Mouse (Mus musculus) heart, embryonic 14.5 days (tissue): ENCODE results near the gene Nt5c1a. TPM values are rescaled to one million over a fixed set of nuclear protein-coding genes. Genes with fewer than 3 reads are reported as not detected.

ENCODE experiments used
- ATAC-seq: fragments of 200-750 bp; cut with Nextera tagmentation; 2 replicates; pipeline ENCODE4 v1.8.0; 2017; ENCODE audit warnings: low read depth, moderate TSS enrichment; ENCODE audit not compliant: insufficient number of reproducible peaks, insufficient read depth, low FRiP score
- H3K27ac ChIP-seq, 2 experiments: fragments of 200-500 bp in 1 of 2; fragments of 300-500 bp in 1 of 2; sonication (generic) in 1 of 2; replicated peaks in 1 of 2; 2 replicates each; pipeline ENCODE4 v1.5.1; 2012 to 2014; ENCODE audit warnings: low read depth in 2 of 2, low read length in 2 of 2, control low read depth in 1 of 2, mild to moderate bottlenecking in 1 of 2, mixed read lengths in 1 of 2; ENCODE audit not compliant: control insufficient read depth in 1 of 2, insufficient read depth in 1 of 2
- H3K27me3 ChIP-seq: fragments of 300-500 bp; sonication (generic); 2 replicates; pipeline ENCODE4 v1.6.1; 2014; ENCODE audit warnings: mild to moderate bottlenecking, low read length, control low read depth; ENCODE audit not compliant: control insufficient read depth, insufficient read depth
- H3K36me3 ChIP-seq: fragments of 300-500 bp; sonication (generic); 2 replicates; pipeline ENCODE4 v1.6.1; 2014; ENCODE audit warnings: mild to moderate bottlenecking, control low read depth, low read length, mixed read lengths; ENCODE audit not compliant: control insufficient read depth, insufficient read depth
- H3K4me1 ChIP-seq, 2 experiments: fragments of 200-500 bp in 1 of 2; fragments of 300-500 bp in 1 of 2; sonication (generic) in 1 of 2; 2 replicates each; pipeline ENCODE4 v1.6.1; 2012 to 2014; ENCODE audit warnings: low read length in 2 of 2, control low read depth in 1 of 2, mixed read lengths in 1 of 2; ENCODE audit not compliant: control insufficient read depth in 2 of 2, insufficient read depth in 2 of 2
- H3K4me2 ChIP-seq: fragments of 300-500 bp; sonication (generic); 2 replicates; pipeline ENCODE4 v1.6.1; 2014; ENCODE audit warnings: mild to moderate bottlenecking, low read length
- H3K4me3 ChIP-seq, 2 experiments: fragments of 200-500 bp in 1 of 2; fragments of 300-500 bp in 1 of 2; sonication (generic) in 1 of 2; 2 replicates each; pipeline ENCODE4 v1.5.1; 2012 to 2014; ENCODE audit warnings: low read length in 2 of 2, mild to moderate bottlenecking in 2 of 2, control low read depth in 1 of 2, low read depth in 1 of 2, moderate library complexity in 1 of 2; ENCODE audit not compliant: control insufficient read depth in 1 of 2, insufficient read depth in 1 of 2
- H3K9ac ChIP-seq: fragments of 300-500 bp; sonication (generic); 2 replicates; pipeline ENCODE4 v1.6.1; 2014; ENCODE audit warnings: mild to moderate bottlenecking, low read length
- H3K9me3 ChIP-seq: fragments of 300-500 bp; sonication (generic); 2 replicates; pipeline ENCODE4 v1.6.1; 2016; ENCODE audit warnings: low read length, control low read depth; ENCODE audit not compliant: control insufficient read depth
- WGBS: fragments of 180-500 bp; shearing (Covaris S2); extraction: QIAGEN DNeasy Blood & Tissue Kit; methylation state at CpG from one replicate; pipeline ENCODE4 v1.1.7; 2014; 5-methylcytosine and 5-hydroxymethylcytosine counted together
- polyA plus RNA-seq: library from polyadenylated mRNA; unstranded; fragments of >200 nt; fragmentation: Nextera tagmentation; extraction: Ambion mirVana; gene quantifications from 2 replicates; pipeline ENCODE4 v1.2.1, GENCODE M21; 2014

The Nt5c1a gene
- polyA plus RNA-seq, 1 experiment from 2014 or later: 1.7 TPM

GRCm38 (mm10) chr4:123192336-123192735 lies 9.0 kb upstream of the Nt5c1a start:
- Histone ChIP-seq H3K27me3 (peaks cover 58% of the 10 kb centered on the region), H3K9me3 (no peaks in the 10 kb centered on the region), H3K9ac (no peak overlapping the region), H3K27ac (no peak overlapping the region), H3K36me3 (no peaks in the 10 kb centered on the region), H3K4me2 (no peak overlapping the region), H3K4me3 (no peak overlapping the region), H3K4me1 (peaks cover 3 to 10% of the 10 kb centered on the region in 2 experiments; a peak in 3 of 4 replicates)
- no peak for ATAC-seq
- WGBS: 47% methylated on average over 11 of the region's 11 CpGs

- 84% methylated on average over 11 of the region's 11 CpGs for WGBS
- H3K27ac ChIP-seq: no peak overlapping the region
- no peaks in the 10 kb centered on the region for H3K9me3 ChIP-seq
- H3K9ac ChIP-seq: no peak overlapping the region
- H3K4me2 ChIP-seq: no peak overlapping the region
- no peak overlapping the region for H3K4me3 ChIP-seq
- H3K27me3 ChIP-seq: peaks cover 63% of the 10 kb centered on the region
- H3K36me3 ChIP-seq: no peaks in the 10 kb centered on the region
- H3K4me1 ChIP-seq: peaks cover 3 to 10% of the 10 kb centered on the region in 2 experiments; a peak in 3 of 4 replicates
- no peak for ATAC-seq
Observed at GRCm38 (mm10) chr4:123193791-123194190, 7.5 kb upstream of the Nt5c1a start.

- no peak overlapping the region for H3K4me2 ChIP-seq
- peaks cover 6 to 9% of the 10 kb centered on the region in 2 experiments; a peak in 3 of 4 replicates for H3K4me1 ChIP-seq
- no peaks in the 10 kb centered on the region for H3K36me3 ChIP-seq
- WGBS: 40% methylated on average over 6 of the region's 6 CpGs
- H3K27me3 ChIP-seq: peaks cover 69% of the 10 kb centered on the region
- no peak overlapping the region for H3K4me3 ChIP-seq
- no peak overlapping the region for H3K27ac ChIP-seq
- H3K9ac ChIP-seq: no peak overlapping the region
- H3K9me3 ChIP-seq: no peaks in the 10 kb centered on the region
- ATAC-seq: no peak
Observed at GRCm38 (mm10) chr4:123196695-123197094, 4.6 kb upstream of the Nt5c1a start.

GRCm38 (mm10) chr4:123200771-123201185 lies 526 bp upstream of the Nt5c1a start:
- H3K27me3 ChIP-seq: peaks cover 47% of the 10 kb centered on the region
- no peak for ATAC-seq

GRCm38 (mm10) chr4:123202094-123202420 lies 753 bp downstream of the Nt5c1a start:
- Histone ChIP-seq H3K36me3 (no peaks in the 10 kb centered on the region), H3K4me3 (peak overlapping the region; percentile 47 to 49), H3K4me2 (peak overlapping the region; percentile 92), H3K27ac (peak overlapping the region in 1 of 2 experiments; percentile 70; a peak in 2 of 4 replicates), H3K9me3 (no peaks in the 10 kb centered on the region), H3K4me1 (peaks cover 14 to 20% of the 10 kb centered on the region in 2 experiments), H3K9ac (peak overlapping the region; percentile 78), H3K27me3 (peaks cover 46% of the 10 kb centered on the region)
- WGBS: 18% methylated on average over 8 of the region's 8 CpGs
- ATAC-seq: no peak

More at GRCm38 (mm10) chr4:123200771-123201185, 526 bp upstream of the Nt5c1a start:
- H3K4me2 ChIP-seq: peak overlapping the region; percentile 92
- H3K9me3 ChIP-seq: no peaks in the 10 kb centered on the region
- peaks cover 17 to 20% of the 10 kb centered on the region in 2 experiments for H3K4me1 ChIP-seq
- H3K9ac ChIP-seq: peak overlapping the region; percentile 78
- H3K27ac ChIP-seq: peak overlapping the region in 1 of 2 experiments; percentile 70; a peak in 1 of 4 replicates
- H3K4me3 ChIP-seq: peak overlapping the region; percentile 47 to 49
- 1% methylated on average over 15 of the region's 15 CpGs for WGBS
- no peaks in the 10 kb centered on the region for H3K36me3 ChIP-seq

GRCm38 (mm10) chr4:123207337-123207736 lies 6.0 kb downstream of the Nt5c1a start:
- Histone ChIP-seq H3K4me1 (peaks cover 10% of the 10 kb centered on the region in 2 experiments), H3K9me3 (no peaks in the 10 kb centered on the region), H3K4me2 (no peak overlapping the region), H3K27me3 (peaks cover 28% of the 10 kb centered on the region), H3K9ac (no peak overlapping the region), H3K4me3 (no peak overlapping the region), H3K27ac (no peak overlapping the region), H3K36me3 (no peaks in the 10 kb centered on the region)
- ATAC-seq: no peak
- 68% methylated on average over 5 of the region's 5 CpGs for WGBS

- WGBS: 57% methylated on average over 8 of the region's 8 CpGs
- Histone ChIP-seq H3K9me3 (no peaks in the 10 kb centered on the region), H3K4me3 (no peak overlapping the region), H3K36me3 (no peaks in the 10 kb centered on the region), H3K27ac (no peak overlapping the region), H3K4me1 (no peaks in the 10 kb centered on the region), H3K27me3 (peaks cover 35% of the 10 kb centered on the region), H3K4me2 (no peak overlapping the region), H3K9ac (no peak overlapping the region)
- no peak for ATAC-seq
Observed at GRCm38 (mm10) chr4:123210996-123211395, 9.7 kb downstream of the Nt5c1a start.

- H3K4me3 ChIP-seq: no peak overlapping the region
- ATAC-seq: no peak
- WGBS: 46% methylated on average over 5 of the region's 5 CpGs
- peaks cover 38% of the 10 kb centered on the region for H3K27me3 ChIP-seq
- H3K27ac ChIP-seq: no peak overlapping the region
- no peak overlapping the region for H3K9ac ChIP-seq
- no peaks in the 10 kb centered on the region for H3K9me3 ChIP-seq
- no peak overlapping the region for H3K4me2 ChIP-seq
- no peaks in the 10 kb centered on the region for H3K36me3 ChIP-seq
- no peaks in the 10 kb centered on the region for H3K4me1 ChIP-seq
Observed at GRCm38 (mm10) chr4:123211453-123211852, 10.1 kb downstream of the Nt5c1a start.
